Mouse (Mus musculus) lung, postnatal 10 days (tissue): Measurements from ENCODE around the gene Cpne2.
A peak's percentile ranks its signal among the peaks of the same experiment; 100 is the strongest.

Experiments
- DNase-seq: peaks from one replicate; pipeline ENCODE4 v3.0.0; 2021

Gene Cpne2

DNA sequence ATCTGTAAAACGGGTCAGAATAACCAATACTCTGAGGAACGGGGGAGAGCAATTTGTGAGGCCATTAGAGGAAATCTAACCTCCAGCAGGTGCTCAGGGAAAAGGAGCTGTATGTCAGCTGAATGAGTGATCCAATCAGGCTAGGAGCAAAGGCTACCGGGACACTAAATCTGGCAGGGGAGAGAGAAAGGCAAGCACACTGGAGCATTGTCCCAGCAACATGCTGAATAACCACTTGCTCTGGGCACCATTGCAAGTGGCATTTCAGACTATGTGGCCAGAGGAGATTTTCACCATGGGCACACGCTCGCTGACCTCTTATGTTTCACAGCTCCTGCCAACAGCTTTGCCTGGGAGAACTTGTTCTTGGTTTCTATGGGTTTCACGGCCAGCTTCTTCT lies 49.8 kb downstream of the Cpne2 start:
- no peak for DNase-seq

DNA sequence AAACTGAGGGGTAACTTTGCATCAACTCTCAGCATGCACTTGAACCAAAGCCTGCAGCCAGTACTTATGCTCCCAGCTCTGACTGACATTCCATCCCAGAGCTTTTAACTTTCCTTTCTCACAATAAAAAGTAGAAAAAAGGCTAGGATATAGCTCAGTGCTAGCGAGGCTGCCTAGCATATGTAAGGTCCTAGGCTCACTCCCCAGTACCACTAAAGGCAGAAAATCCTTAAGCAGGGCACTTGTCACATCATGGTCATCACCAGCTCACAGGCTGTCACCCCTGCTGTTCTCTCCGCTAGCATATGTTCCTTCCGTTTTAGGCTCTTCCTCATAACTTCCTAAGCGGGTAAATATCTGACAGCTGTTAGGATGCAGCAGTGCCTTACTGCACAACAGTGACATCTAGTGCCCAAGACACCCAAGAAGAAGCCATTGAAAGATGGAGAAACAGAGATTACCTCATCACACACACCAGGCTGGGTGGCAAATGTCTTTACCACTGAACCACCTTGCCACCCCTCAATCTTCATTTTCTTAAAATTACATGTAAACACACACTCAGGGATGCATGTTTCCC lies 51.5 kb downstream of the Cpne2 start:
- DNase-seq: peak; percentile 68

DNA sequence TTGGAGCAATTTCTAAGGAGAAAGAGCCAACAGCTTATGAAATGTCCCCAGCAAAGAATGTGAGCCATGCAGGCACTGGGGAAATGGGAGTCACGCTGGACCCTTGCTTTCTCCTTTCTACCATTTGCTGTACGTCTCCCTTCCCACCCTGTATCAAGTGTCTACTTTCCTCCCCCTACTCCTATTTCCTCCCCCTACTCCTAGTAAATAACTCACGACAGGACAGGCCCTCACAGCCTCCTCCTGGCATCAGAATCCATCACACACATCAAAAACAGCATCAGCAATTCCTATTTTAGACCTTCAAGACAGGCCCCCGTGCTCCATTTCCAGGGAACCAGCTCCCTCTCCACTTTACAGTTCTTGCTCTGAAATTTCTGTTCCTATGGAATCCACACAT lies 58.9 kb downstream of the Cpne2 start:
- no peak for DNase-seq

DNA sequence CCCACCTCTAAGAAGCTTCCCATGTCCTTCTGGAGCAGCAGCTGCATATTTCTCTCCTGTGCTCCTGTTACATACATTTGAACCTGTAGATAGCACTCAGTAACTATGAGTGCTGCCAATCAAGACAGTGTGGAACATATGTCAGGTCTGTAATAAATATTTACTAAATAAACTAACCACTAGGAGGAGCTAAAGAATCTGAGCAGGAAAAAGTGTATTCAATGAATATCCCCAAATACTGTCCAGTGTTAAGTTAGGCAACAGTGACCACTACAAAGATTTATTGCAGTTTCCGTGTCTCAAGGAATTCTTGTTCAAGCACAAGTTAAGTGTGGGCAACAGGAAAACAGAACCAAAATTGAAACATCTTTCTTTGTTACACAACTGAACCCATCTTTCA lies 61.4 kb downstream of the Cpne2 start:
- no peak for DNase-seq

DNA sequence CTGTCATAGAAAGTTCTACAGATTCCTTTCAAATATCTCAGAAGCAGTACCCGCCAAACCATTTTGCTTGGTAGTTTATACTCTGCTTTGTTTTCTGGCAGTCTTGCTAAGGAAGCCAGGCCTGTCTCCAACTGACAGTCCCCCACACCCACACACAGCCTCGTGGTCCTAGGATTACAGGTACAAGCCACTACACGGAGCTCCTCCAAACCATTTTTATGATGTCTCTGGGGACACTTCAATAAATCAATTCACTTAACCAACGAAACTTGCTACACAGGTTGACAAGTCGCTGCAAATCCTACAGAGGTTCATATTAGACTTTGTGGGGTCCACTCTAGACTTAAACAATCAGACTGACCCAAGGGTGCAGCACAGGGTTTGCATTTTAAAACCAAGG lies 67.7 kb downstream of the Cpne2 start:
- no peak for DNase-seq

DNA sequence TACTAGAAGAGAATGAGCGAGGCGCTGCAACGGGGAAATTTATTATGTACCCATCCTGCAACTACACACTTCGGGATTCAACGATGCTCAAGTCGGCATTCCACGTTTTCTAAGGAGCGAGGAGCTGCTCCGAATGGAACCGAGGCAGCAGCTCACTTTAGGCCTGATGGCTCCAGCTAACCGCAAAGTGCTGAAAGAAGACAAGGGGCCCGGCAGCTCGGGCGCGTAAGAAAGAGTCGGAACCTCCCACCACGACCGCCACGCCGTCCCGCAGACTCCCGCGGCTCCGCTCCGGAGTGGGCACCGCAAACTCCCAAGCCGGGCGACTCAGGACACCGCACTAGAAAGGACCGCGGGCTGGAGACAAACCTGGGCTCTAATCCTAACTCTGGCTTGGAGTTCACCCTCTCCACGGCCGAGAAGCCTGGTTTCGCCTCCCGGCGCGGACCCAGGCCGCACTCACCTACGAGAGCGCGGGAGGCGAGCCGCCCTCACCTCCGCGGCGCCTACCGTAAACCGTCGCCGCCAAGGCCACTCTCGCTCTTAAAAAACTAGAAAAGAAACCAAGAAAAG lies 68.3 kb downstream of the Cpne2 start:
- DNase-seq: peak; percentile 28

DNA sequence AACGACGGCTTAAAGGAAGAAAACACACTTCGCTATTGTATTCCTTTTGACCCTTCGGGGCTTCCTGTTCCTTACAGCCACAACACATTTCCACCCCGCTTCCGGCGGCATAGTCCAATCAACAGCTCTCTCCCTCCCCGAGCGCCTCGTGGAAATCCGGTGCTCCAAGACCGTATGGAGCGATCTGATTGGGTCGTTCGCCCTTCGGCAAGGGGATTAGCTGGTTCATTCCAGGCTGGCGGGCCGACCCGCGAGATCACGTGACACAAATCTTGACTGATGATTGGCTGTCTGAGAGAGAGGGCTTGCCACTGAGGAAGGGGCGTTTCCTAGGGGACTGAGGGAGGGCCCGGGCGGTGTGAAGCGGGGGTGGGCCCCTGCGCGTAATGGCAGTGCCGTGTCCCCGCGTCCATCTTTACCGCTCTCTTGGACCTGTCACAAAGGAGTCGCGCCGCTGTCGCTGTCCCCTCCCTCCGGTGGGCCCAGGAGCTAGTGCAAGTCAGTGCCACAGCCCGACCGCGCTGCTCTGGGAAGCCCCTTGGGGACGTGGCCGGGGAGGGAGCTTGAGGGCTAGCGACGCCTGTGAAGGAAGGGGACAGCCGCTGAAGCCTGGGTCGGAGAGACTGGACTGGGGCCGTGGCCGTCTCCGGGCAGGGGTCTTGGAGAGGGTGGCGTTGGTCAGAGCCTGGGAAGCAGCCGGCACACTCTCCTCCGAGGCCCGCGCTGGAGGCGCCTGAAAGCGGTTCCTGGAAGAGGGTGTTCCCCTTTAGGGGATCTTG lies 69.0 kb downstream of the Cpne2 start, which contains the start of the genes Rspry1 and Fam192a:
Rspry1 (plus strand) TSS at position 331 of the 779 bp plus-strand sequence.
Fam192a (minus strand) TSS at position 391 of the 779 bp plus-strand sequence.
- DNase-seq: peak; percentile 100

DNA sequence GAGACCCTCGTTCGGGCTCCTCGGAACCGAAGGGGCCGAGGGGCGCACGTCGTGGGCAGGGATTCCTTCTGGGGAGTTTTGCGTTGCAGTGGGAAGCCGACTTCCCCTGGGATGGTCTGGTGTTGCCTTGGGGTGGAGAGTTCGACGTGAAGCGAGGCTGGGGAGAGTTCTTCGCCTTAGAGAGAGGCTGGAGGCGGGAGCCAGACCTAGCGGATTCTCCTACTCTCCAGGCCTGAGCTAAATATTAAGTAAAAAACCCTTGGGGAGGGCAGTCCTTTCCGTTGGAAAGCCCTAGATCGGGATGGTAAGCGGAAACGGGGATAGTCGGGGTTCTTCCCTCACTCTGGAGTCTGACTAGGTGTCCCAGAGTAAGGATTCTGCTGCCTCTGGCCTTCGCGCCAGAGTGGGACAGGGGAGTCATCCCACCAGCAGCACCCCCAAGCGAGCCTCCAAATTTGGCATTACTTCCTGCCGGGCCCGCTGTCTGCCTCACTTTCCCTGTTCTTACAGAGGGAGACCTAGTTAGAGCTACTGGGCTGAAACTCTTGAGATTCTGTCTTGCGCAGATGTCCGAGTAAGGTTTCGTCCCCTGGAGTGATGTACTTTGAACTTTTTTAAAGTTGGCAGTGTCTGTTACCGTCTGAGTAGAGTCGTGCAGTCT lies 69.8 kb downstream of the Cpne2 start:
- peak; percentile 32 for DNase-seq

DNA sequence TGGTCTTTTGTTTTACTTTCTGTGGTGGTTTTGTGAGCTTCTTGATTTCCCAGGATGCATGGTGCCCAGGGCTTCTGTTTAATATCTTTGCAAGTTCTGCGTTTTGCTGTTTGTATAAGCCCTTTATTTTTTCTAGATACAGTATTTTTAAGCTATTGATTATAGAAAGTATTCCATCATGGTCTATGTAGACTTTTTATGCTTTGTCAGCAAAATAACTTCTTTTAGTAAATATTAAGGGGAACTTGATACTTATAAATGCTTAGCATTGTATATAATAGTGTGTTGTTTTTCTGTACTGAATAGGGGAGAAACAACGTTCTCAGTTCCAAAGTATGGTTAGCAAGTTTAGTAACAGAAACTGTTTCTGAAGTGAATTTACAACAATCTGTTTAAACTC lies 71.2 kb downstream of the Cpne2 start:
- DNase-seq: no peak

DNA sequence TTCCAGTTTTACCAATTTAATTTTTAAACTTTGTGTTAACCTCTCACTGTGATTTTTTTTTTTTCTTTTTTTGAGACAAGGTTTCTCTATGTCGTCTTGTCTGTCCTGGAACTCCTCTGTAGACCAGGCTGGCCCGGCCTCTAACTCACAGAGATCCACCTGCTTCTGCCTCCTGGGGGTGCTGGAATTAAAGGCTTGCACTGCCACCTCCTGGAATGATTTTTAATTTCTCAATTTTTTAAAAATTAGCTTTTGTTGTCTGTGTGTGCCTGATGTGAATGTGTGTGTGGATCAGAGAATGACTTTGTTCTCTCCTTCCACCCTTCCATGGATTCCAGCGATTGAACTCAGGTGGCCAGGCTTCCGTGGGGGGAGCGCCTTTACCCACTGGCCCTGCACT lies 74.3 kb downstream of the Cpne2 start:
- DNase-seq: no peak
